Mouse (Mus musculus): ENCODE results near the gene Rnd2.
A peak's percentile ranks its signal among the peaks of the same experiment; 100 is the strongest.
"Not testable (repeated sequence)": the region's sequence is repeated elsewhere in the genome, so short reads cannot be mapped to it uniquely, and the experiment has no call there.

The Rnd2 gene

DNA sequence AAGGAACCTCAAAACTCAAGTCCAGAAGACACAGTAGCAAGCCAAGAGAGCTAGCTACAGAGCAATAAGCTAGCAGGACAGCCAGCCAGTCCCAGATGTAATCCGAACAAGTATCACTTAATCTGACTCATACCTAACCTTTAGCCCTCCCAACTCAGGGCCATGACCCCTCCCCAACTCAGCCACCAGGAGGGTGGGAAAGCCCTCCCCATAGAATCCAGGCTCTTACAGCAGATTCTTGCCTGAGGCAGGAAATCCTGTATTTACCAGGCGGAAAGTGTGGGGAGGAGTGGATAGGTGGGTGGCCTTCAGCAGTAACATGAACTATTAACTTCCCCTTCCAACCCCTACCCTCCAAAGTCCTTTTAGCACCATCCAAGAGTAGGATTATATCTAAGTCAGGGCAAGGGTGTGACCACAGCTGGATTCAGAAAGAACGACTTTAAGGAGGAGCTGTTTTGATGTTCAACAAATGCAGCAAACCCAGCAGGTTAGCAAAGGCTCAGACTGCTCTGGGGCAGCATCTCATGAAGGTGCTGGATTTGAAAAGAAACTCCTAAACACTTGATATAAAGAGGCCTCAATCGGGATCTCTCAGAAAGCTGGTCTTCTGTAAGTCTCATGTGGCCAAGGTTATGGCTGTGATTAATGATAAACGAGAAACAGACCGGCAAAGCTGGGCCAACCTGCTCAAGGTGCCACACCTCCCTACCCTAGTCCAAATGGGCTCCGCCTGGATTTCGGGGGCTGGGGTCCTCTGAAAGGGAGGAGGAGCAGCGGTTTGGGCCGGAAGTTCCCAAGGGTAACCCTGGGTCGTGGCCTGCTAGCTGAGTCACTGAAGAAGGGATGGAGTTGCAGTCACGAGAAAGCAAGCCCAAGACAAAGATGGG lies at the start of gene Rnd2:
Gene Rnd2 (plus strand): TSS at position 789 of the 890 bp plus-strand sequence.
- no peak for ATAC-seq (ENCODE audit: insufficient number of reproducible peaks, low FRiP score, low TSS enrichment)

DNA sequence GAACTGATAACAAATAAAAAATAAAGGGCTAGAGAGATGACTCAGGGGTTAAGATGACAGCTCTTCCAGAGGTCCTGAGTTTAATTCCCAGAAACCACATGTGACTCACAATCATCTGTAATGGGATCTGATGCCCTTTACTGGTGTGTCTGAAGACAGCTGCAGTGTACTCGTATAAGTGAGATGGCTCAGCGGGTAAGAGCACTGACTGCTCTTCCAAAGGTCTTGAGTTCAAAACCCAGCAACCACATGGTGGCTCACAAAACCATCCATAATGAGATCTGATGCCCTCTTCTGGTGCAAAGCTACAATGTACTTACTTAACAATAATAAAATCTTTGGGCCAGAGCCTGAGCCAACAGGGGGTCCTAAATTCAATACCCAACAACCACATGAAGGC lies 49.5 kb upstream of the Rnd2 start:
- no peak for ATAC-seq (ENCODE audit: insufficient number of reproducible peaks, low FRiP score, low TSS enrichment)

DNA sequence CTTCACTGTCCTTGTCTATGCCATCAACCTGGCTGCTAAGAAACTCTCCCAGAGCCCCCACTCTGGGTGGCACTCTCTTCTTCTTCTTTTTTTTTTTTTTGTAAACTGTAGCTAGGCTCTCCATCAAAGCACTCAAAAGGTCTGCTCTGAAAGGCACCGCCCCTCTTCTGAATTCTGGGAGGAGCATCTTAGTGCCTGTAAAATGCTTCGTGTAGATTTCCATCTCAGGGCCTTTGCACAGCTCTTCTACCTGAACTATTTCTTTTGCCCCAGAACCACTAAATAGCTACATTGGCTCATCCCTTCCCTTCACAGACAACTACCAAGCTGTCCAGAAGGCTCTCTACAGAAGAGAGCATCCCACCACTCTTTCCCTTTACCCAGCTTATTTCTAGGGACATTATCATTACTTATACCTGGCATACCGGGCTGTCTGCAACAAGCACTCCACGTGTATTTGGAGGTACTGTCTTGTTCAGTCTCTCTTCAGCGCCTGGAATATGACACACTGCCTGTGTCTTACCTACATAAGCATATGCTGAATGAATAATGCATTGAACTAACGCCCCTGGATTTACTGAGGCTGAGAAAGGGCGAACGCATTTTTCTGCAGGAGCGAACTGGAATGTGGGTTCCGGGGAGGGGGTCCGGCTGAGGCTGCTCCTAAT lies 48.2 kb upstream of the Rnd2 start:
- ATAC-seq (ENCODE audit: insufficient number of reproducible peaks, low FRiP score, low TSS enrichment): no peak

DNA sequence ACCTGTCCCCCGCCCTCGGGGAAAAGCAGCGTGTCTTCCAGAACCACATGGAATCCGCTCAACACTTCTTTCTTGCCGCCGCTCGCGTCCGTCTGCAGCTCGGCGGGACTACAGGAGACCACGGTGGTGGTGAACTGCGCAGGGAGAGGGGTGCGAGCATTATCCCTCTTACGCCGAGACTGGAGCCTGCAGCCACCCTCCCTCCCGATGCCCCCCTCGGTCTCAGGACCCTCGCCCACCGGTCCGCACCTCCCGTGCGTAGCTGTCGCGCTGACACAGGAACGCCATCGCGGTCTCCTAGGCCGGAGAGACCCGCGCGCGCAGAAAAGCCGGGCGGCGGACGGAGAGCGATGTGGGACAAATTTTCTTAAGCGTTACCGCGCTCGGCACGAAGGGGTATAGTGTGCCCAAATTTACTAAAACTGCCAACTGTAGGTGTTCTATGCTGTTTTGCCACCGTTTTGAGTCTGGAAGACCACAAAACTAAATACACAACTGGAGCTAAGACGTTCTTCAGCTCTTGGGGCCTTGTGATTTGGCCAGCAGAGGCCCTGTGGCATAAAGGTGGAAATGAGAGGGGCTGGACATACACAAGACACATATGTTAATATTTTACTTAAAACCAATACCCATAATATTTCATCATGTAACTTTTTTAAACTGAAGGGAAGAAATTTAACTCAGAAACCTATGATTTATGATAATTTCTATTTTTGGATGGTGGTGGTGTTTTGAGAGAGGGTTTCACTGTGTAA lies 47.5 kb upstream of the Rnd2 start, which contains the start of gene Aarsd1:
Gene Aarsd1 (minus strand): TSS at position 515 of the 755 bp plus-strand sequence.
- ATAC-seq (ENCODE audit: insufficient number of reproducible peaks, low FRiP score, low TSS enrichment): peak; percentile 68; the same call in 1 of the 2 replicates

DNA sequence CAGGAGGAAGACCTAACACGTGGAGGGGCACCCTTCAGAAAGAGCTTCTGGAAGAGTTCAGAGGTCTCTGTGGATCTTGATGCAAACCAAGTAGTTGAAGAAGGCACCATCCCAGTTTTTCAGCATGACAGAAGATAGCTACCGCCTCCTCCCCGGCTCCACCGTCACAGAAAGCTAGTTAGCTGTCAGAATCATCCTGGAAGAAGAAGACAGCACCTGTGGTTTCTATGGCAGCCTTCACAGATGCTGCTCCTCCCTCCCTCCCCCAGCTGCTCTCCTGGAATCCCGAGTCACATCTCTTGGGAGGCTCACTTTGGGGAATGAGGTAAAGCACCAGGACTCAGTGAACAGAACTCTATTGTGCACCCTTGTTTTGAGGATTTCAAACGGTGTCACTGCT lies 45.8 kb upstream of the Rnd2 start:
- no peak for ATAC-seq (ENCODE audit: insufficient number of reproducible peaks, low FRiP score, low TSS enrichment)

DNA sequence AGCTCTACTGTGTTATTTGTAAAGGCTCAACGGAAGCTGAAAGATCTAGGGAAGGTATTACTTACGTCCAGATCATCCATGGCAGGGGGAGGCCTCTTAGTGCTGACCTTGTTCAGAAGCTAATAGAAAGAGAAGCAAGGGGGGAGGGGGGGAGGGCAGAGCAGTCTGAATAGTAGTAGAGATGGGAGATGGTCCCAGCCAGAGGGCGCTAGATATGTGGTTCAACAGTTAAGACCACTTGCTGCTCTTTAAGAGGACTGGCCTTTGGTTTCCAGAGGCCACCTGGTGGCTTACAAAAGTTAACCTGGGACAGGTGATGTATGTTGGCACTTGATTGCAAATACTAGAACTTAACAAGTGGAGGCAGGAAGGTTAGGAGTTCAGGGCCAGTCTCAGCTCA lies 45.2 kb upstream of the Rnd2 start:
- no peak for ATAC-seq (ENCODE audit: insufficient number of reproducible peaks, low FRiP score, low TSS enrichment)

DNA sequence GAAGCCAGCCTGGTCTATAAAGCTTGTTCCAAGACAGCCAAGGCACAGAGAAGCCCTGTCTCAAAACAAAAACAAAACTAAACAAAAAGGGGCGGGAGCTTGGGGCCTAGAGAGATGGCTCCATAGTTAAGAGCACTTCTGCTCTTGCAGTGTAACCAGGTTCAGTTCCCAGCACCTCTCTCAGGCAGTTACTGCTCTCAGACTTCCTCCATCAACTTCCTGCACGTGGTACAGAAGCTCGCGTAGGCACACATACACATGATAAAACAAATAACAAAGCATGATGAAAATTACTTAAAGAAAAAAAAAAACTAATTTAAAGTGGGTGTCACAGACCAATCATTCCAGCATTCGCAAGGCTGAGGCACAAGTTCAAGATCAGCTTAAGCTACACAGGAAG lies 44.7 kb upstream of the Rnd2 start:
- ATAC-seq (ENCODE audit: insufficient number of reproducible peaks, low FRiP score, low TSS enrichment): no peak

DNA sequence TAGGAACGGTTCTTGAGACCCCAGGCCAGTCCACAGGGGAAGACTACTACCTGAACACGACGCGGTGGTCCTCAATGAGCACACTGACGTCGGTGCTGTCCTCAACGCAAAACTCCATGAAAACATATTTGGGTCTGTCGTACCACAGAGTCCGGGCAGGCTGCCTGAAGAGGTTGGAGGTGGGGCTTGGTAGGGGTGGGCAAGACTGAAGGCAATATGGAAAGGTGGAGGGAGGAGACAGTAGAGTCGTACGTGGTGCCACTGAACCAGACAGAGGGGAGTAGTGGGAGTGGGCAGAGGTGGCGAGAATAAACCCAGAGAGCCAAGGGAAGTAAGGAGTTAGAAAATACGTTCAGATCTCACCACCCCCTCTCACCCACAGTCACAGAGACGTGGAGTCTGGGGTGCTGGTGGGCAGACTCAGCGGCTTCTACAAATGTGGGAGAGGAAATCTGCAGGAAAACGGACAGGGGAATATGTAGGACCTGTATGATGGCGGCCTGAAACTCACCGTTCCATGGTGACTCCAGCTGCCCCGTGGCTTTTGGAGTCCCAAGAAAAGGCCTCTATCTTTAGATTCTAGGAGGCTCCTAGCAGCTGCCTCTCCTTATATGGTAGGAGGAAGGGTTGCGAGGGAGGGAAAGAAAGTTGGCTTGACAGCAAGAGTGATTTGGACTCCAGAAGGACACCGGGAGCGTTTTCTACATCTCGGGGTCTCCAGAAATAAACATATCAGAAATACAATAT lies 40.5 kb upstream of the Rnd2 start, which contains the start of gene Gm27029:
Gene Gm27029 (minus strand): TSS at position 692 of the 747 bp plus-strand sequence.
- ATAC-seq (ENCODE audit: insufficient number of reproducible peaks, low FRiP score, low TSS enrichment): no peak

DNA sequence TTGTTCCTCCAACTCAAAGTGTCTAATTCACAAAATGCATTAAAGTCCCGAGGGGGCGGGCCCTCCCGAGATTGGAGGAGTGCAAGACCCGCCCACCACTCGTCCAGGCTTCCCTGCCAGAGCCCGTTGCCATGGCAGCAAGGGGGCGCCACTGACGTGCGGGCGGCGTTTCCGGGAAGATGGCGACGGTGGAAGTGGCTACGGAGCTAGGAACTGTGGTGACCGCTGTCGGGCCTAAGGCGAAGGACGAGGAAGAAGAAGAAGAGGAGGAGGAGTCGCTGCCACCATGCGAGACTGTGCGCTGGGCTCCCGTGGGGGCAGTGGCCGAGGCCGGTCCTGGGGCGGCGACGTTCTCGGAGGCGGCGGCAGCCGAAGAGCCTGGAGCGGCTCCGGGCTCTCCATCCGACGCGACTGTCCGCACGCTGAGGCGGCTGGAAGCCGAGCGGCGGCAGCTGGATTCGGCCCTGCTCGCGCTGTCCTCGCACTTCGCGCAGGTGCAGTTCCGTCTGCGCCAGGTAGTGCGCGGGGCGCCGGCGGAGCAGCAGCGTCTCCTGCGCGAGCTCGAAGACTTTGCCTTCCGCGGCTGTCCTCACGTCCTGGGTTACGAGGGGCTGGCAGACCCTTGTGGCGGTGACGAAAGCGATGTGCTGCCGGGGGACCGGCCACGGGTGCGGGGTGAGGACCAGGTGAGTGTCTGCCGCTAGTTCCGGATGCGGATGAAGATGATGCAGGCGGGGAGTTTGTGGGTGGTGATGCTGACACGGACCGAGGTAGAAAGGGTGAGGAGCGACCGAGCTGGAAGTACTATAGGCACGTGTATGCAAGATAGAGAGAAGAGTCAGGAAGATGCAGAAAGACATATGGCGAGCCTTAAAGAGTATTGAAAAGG lies 39.6 kb upstream of the Rnd2 start, which contains the start of the genes Rundc1 and Ptges3l:
Gene Rundc1 (plus strand): TSS at position 161 of the 889 bp plus-strand sequence.
Gene Ptges3l (minus strand): TSS at position 409 of the 889 bp plus-strand sequence.
- peak; percentile 93; the same call in 1 of the 2 replicates for ATAC-seq (ENCODE audit: insufficient number of reproducible peaks, low FRiP score, low TSS enrichment)

DNA sequence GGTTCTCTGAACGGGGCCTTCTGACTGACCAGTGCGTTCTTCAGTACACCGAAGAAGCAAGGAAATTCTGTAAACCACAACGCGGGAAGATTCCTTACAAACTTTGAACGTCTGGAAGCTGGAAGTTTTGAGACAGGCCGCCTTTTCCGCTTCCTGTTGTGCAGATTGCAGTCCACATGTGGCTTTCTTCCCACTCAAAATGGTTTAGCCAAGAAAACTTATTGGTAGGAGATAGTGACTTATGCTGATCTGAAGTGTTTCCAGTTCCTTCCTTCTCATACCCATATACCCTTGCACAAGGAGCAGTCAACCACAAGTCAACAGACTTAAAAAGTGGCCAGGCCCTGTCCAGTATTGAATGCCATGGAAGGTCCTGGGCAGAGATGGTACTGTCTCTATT lies 38.6 kb upstream of the Rnd2 start:
- ATAC-seq (ENCODE audit: insufficient number of reproducible peaks, low FRiP score, low TSS enrichment): no peak

DNA sequence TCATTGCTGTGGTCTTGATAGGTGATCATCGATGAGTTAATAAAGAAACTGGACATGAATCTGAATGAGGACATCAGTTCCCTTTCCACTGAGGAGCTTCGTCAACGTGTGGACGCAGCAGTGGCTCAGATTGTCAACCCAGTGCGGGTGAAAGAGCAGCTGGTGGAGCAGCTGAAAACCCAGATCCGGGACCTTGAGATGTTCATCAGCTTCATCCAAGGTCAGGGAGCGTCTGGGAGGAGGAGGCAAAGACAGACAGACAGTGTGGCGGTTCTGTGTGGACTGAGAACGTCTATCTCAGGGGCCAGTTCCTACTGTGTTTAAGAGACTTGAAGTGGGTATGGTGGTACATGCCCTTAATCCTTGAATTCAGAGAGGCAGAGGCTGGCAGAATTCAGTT lies 33.5 kb upstream of the Rnd2 start:
- no peak for ATAC-seq (ENCODE audit: insufficient number of reproducible peaks, low FRiP score, low TSS enrichment)

DNA sequence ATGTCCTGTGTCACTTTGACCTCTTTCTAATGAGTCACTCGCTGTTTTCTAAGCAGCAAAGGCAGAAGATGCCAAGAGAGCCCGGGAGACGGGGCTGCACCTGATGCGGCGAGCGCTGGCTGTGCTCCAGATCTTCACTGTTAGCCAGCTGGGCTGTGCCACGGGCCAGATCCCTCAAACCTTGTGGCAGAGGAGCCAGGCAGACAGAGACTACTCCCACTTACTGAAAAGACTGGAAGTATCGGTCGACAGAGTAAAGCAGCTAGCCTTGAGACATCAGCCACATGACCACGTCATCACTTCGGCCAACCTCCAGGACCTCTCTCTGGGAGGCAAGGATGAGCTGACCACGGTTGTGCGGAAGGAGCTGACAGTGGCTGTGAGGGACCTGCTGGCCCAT lies 31.4 kb upstream of the Rnd2 start:
- no peak for ATAC-seq (ENCODE audit: insufficient number of reproducible peaks, low FRiP score, low TSS enrichment)

DNA sequence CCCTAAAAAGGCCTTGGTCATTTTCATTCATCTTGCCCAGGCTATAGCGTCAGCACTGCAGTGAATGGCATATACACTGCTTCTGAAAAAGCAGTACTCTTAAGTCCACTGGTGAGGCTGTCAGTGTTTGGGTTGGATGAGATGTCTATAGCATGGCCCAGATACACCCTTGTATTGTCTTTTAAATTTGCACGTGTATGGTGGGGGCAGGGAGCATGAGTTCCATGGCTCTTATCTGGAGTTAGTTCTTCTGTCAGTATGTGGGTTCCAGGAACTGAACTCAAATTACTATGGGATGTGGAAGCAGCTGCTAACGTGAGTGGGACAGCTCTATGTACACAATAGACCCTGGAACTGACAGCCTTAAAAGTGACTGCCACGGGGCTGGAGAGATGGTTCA lies 29.0 kb upstream of the Rnd2 start:
- no peak for ATAC-seq (ENCODE audit: insufficient number of reproducible peaks, low FRiP score, low TSS enrichment)

DNA sequence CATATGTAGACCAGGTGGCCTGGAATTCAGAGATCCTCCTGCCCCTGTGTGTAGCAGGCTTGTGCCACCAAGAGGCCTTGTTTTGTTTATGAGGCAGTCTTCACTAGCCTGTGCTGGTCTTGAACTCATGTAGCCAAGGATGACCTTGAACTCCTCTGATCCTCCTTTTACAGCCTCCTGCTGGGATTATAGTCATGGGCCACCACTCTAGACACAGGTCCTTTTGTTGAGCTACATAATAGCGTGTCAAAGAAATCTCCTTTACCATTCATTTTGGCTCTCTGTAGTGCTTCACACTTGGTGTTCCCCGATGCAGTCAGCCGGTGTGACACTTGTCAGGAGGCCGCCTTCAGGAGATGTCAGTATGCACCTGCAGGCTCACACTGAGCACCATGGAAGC lies 27.9 kb upstream of the Rnd2 start:
- ATAC-seq (ENCODE audit: insufficient number of reproducible peaks, low FRiP score, low TSS enrichment): no peak

DNA sequence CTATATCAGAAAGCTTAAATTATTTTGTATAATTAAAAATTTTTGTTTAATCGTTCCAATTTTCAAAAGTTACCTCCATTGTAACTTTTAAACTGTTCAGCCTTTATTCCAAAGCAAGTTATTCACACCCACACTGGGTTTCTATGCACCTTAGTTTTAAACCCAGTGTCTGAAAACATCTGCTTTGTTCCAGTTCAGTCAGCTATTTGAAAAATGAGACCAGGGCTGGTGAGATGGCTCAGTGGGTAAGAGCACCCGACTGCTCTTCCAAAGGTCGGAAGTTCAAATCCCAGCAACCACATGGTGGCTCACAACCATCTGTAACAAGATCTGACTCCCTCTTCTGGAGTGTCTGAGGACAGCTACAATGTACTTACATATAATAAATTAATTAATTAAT lies 26.8 kb upstream of the Rnd2 start:
- not testable (repeated sequence) for ATAC-seq (ENCODE audit: insufficient number of reproducible peaks, low FRiP score, low TSS enrichment)

DNA sequence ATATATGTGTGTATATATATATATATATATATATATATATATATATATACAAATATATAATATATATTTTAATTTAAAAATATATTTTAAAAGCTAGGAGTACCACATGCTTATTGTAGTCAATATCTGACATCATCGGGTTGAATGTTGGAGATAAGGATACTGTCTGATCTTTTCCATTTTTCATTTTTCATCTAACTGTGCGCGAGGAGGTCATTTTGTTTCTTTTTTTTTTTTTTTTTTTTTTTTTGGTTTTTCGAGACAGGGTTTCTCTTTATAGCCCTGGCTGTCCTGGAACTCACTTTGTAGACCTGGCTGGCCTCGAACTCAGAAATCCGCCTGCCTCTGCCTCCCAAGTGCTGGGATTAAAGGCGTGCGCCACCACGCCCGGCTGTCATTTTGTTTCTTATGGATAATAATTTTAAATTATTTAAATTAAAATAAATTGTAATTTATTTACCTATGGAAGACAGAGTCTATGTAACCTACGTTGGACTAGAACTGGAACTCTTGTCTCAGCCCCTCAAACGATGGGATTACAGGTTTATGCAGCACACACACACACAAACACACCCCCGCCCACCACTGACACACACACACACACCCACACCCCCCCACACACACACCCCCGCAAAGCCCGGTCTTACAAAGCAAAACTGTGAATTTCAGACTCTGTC lies 23.2 kb upstream of the Rnd2 start:
- ATAC-seq (ENCODE audit: insufficient number of reproducible peaks, low FRiP score, low TSS enrichment): not testable (repeated sequence)

DNA sequence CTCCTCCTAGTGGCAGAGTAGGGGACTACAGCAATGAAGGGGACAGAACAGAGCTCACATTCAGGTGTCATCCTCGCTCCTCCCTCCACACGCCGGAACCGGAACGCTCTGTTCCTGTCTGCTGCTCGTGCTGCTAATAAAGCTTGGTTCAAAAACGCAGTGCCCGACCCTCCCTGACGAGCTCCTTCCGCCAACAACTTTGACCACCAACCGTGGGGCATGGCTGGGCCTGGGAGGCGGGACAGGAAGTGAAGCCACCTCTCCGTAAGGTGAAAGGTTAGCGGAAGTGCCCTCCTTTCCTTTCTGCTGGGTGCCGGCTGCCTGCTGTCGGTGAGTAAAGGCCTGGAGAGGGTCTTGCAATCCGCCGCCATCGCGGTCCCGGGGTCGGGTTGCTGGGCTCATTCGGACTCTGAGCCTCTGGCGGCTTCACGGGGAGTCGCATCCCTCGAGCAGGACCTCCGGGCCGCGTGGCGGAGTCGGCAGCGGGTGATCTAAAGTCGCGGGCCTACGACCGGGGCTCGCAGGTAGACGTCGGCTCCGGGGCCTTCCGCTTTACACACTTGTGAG lies 22.6 kb upstream of the Rnd2 start, which contains the start of gene Rpl27:
Gene Rpl27 (plus strand): TSS at position 172 of the 567 bp plus-strand sequence.
- peak; percentile 99 for ATAC-seq (ENCODE audit: insufficient number of reproducible peaks, low FRiP score, low TSS enrichment)

DNA sequence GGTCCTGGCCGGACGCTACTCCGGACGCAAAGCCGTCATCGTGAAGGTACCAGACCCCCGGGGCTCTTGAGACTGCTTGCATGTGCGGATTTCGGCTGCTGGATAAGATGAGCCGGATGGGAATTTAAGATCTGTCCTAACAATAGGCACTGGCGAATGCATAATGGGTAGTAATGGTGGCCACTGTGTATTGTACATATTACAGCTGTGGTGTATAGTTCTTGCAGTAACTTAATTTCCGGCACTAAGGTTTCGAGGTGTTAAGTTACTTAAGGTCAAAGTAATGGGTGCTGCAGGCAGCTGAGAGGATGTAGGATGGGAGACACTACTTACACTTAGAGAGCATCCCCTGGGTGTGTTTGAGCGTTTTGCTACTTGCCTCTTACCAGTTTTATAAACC lies 22.0 kb upstream of the Rnd2 start:
- no peak for ATAC-seq (ENCODE audit: insufficient number of reproducible peaks, low FRiP score, low TSS enrichment)

All from cerebellum, adult (tissue).